Mouse (Mus musculus): ENCODE data around the gene Nosip.

GRCm38 (mm10) chr7:45079856-45080255 lies 17.6 kb downstream of the Nosip start:
- no peak for TF ChIP-seq EP300 (IDR thresholded peaks at IDR 0.05; ENCODE audit: low read depth)
- TF ChIP-seq CTCF (IDR thresholded peaks at IDR 0.05; ENCODE audit: low read depth), result peak; percentile 94
